21 mouse cellular contexts compared by ENCODE assay signal in genomic region chr9:50479476-50479875, GRCm38 (mm10). TPM values are rescaled to one million over a fixed set of nuclear protein-coding genes. Genes with fewer than 3 reads are reported as not detected.
A peak's percentile ranks its signal among the peaks of the same experiment; 100 is the strongest.
DNase-seq lines count a peak whose midpoint lies in the region; ATAC-seq lines count a peak whose summit lies in the region.
"Had no signal": no experiment of that assay in that cellular context is flagged by ENCODE, and none has a peak within 500 bp of the region (broad histone marks: within the 10 kb centered on the region; RNA-seq: fewer than 3 reads in every experiment).

No protein-coding gene starts in this region.

- 0 out of 2 replicates have a peak overlapping the region, but pooled peaks have one; percentile 4 for H3K27ac ChIP-seq in kidney, embryonic 15.5 days
- H3K27ac ChIP-seq: embryonic facial prominence, embryonic 15.5 days; forebrain, embryonic 10.5 days; macrophage had no signal

- H3K4me3 ChIP-seq in kidney, embryonic 15.5 days (replicated peaks): no peak overlapping the region
- H3K4me3 ChIP-seq: embryonic facial prominence, embryonic 15.5 days; forebrain, embryonic 10.5 days had no signal

- no peaks in the 10 kb centered on the region for H3K27me3 ChIP-seq in kidney, embryonic 15.5 days
- H3K27me3 ChIP-seq: embryonic facial prominence, embryonic 15.5 days had no signal

- H3K4me2 ChIP-seq in kidney, embryonic 15.5 days: peak overlapping the region; percentile 24; the same call in 1 of the 2 replicates
- H3K4me2 ChIP-seq: embryonic facial prominence, embryonic 15.5 days had no signal

- no peak for ATAC-seq in kidney, embryonic 15.5 days (replicated peaks; ENCODE audit: low FRiP score)
- peak; percentile 50 for ATAC-seq in common myeloid progenitor, adult 5-6 weeks (replicated peaks; ENCODE audit: low read depth, poor library complexity, severe bottlenecking)
- ATAC-seq in granulocyte monocyte progenitor cell, adult 5-6 weeks (replicated peaks; ENCODE audit: poor library complexity, severe bottlenecking): peak; percentile 66
- ATAC-seq in megakaryocyte, adult 5-6 weeks (ENCODE audit: poor library complexity, severe bottlenecking): peak; percentile 61
- ATAC-seq: CD4-positive, CD25-positive, alpha-beta regulatory T cell, adult 4 months had no signal

- no peaks in the 10 kb centered on the region for H3K9me3 ChIP-seq in kidney, embryonic 15.5 days (replicated peaks)
- H3K9me3 ChIP-seq: embryonic facial prominence, embryonic 15.5 days; forebrain, embryonic 10.5 days; G1E had no signal

- DNase-seq in kidney, postnatal 10 days: no peak
- no peak for DNase-seq in thymus, adult 18-20 months
- DNase-seq in gastrocnemius, adult 8-10 months (ENCODE audit: low spot score in 2 of 2): no peak
- DNase-seq: cerebellum, postnatal 10 days; embryo, embryonic 11 days; kidney, adult 8-10 months; layer of hippocampus, postnatal 36 days; midbrain, embryonic 14.5 days; retina, postnatal 1 day had no signal

- WGBS in kidney, embryonic 15.5 days: 50% methylated on average over 8 of the region's 8 CpGs

- peaks cover 45% of the 10 kb centered on the region for H3K4me1 ChIP-seq in kidney, embryonic 15.5 days
- H3K4me1 ChIP-seq: embryonic facial prominence, embryonic 15.5 days had no signal

- no peaks in the 10 kb centered on the region for H3K36me3 ChIP-seq in kidney, embryonic 15.5 days
- H3K36me3 ChIP-seq: embryonic facial prominence, embryonic 15.5 days; forebrain, embryonic 10.5 days; G1E had no signal

- no peak overlapping the region for H3K9ac ChIP-seq in kidney, embryonic 15.5 days
- H3K9ac ChIP-seq: embryonic facial prominence, embryonic 15.5 days had no signal

RNA-seq across cellular contexts. Expression of gene Plet1, which starts 14.8 kb away (rescaled TPM):
- polyA plus RNA-seq in kidney, embryonic 15.5 days (2015; fragmentation: Nextera tagmentation; extraction: Ambion mirVana): 24.8 TPM in 2 replicates
- not detected in 2 replicates for total RNA-seq in common myeloid progenitor, adult 5-6 weeks (2017)
- 5.2 TPM in 1 of 2 replicates, not detected in the other for total RNA-seq in granulocyte monocyte progenitor cell, adult 5-6 weeks (2014; fragmentation: Nextera tagmentation)
- total RNA-seq in granulocyte monocyte progenitor cell, adult 5-6 weeks (2017): not detected in 2 replicates
- not detected in 2 replicates for total RNA-seq in megakaryocyte, adult 5-6 weeks (2015)
- total RNA-seq in megakaryocyte, adult 5-6 weeks (2017): not detected in 2 replicates
- under 1 TPM in 2 of 4 experiments, not detected in 2; 0.19 to 0.27 TPM for total RNA-seq in gastrocnemius, adult 8-10 months (2022)
- total RNA-seq: G1E; gastrocnemius, postnatal 4 days; hematopoietic stem cell, adult 5-6 weeks; layer of hippocampus, postnatal 36 days; left cerebral cortex, postnatal 36 days had no signal
- polyA plus RNA-seq: macrophage had no signal

RNA-seq across cellular contexts. Expression of gene Pts, which starts 49.0 kb away (rescaled TPM):
- 88.2 and 94.1 TPM in 2 replicates for polyA plus RNA-seq in kidney, embryonic 15.5 days (2015; fragmentation: Nextera tagmentation; extraction: Ambion mirVana)
- total RNA-seq in common myeloid progenitor, adult 5-6 weeks (2017): 73.1 and 89.3 TPM in 2 replicates
- total RNA-seq in granulocyte monocyte progenitor cell, adult 5-6 weeks (2014; fragmentation: Nextera tagmentation): 107 and 145 TPM in 2 replicates
- 77.5 and 108 TPM in 2 replicates for total RNA-seq in granulocyte monocyte progenitor cell, adult 5-6 weeks (2017)
- 97.1 and 106 TPM in 2 replicates for total RNA-seq in megakaryocyte, adult 5-6 weeks (2015)
- total RNA-seq in megakaryocyte, adult 5-6 weeks (2017): 61.2 and 67.4 TPM in 2 replicates
- 10 to 100 TPM; 10.1 to 13.7 (median 11.7) TPM for total RNA-seq in gastrocnemius, adult 8-10 months (2022)
